Comparison of ENCODE assay signal across 8 mouse cellular contexts in the genomic region with DNA sequence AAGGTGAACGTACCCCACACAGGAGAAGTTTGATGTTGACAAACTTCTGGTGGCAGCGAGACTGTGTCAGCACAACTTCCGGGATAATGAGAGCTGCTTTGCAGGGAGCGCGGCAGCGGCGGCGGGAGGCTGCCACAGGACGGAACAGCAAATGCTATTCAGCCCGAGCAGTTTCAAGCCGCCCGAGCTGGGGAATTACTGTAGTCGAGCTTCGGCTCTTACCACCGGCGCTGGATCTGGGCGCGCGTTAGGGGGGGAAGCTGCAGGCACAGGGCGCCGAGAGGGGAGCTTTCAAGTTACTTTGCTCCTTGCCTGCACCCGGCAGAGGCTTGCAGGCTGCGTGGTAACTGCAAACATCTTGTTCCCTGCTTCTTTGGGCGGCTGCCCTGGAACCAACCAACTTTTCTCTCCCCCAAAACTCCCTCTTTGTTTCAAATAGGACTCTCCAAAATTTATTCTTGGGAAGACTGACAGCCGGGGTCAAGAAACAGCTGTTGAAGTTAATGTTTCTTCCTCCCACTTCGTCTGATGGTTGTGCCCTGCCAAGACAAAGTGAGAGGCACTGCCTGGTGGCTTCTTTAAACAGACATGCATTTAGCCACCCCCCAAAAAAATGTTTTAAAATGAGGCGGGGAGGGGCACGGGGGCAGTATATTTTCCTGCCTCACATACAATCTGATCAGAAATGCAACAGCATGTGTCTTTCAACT.
A peak's percentile ranks its signal among the peaks of the same experiment; 100 is the strongest.
DNase-seq lines count a peak whose midpoint lies in the region; ATAC-seq and TF ChIP-seq lines count a peak whose summit lies in the region.

No protein-coding gene starts in this region.

- H3K27ac ChIP-seq in embryonic facial prominence, embryonic 13.5 days, result peak overlapping the region; percentile 100
- peak overlapping the region; percentile 100 for H3K27ac ChIP-seq in kidney, adult 2 months (ENCODE audit: insufficient read depth, low read depth, low read length)
- peak overlapping the region; percentile 99 for H3K27ac ChIP-seq in limb, embryonic 12.5 days
- peak overlapping the region; percentile 97 for H3K27ac ChIP-seq in midbrain, embryonic 15.5 days
- peak overlapping the region; percentile 95 for H3K27ac ChIP-seq in spleen, adult 2 months (ENCODE audit: insufficient read depth, low read length)

- H3K36me3 ChIP-seq in embryonic facial prominence, embryonic 13.5 days, result no peaks in the 10 kb centered on the region
- no peaks in the 10 kb centered on the region for H3K36me3 ChIP-seq in kidney, adult 2 months (ENCODE audit: control insufficient read depth, insufficient read depth, low read length)
- H3K36me3 ChIP-seq in limb, embryonic 12.5 days, result no peaks in the 10 kb centered on the region
- no peaks in the 10 kb centered on the region for H3K36me3 ChIP-seq in midbrain, embryonic 15.5 days (replicated peaks)
- H3K36me3 ChIP-seq in spleen, adult 2 months (ENCODE audit: control insufficient read depth, insufficient read depth, low read length), result no peaks in the 10 kb centered on the region

- peak overlapping the region; percentile 39 for H3K4me3 ChIP-seq in embryonic facial prominence, embryonic 13.5 days
- H3K4me3 ChIP-seq in kidney, adult 2 months (ENCODE audit: insufficient read depth, low read depth, low read length), result peak overlapping the region; percentile 73
- peak overlapping the region; percentile 36 for H3K4me3 ChIP-seq in limb, embryonic 12.5 days (replicated peaks)
- H3K4me3 ChIP-seq in midbrain, embryonic 15.5 days, result peak overlapping the region; percentile 40
- peak overlapping the region; percentile 63 for H3K4me3 ChIP-seq in spleen, adult 2 months (ENCODE audit: extremely low read depth, insufficient read depth, insufficient read length)

- no peak for TF ChIP-seq CTCF in kidney, adult 2 months (conservative IDR thresholded peaks at IDR 0.05; ENCODE audit: insufficient read depth, insufficient read length, low read depth, low read length)
- no peak for TF ChIP-seq CTCF in spleen, adult 2 months (IDR thresholded peaks at IDR 0.05; ENCODE audit: extremely low read depth, insufficient read depth, insufficient read length, insufficient replicate concordance)

- peak; percentile 48 for TF ChIP-seq POLR2A in kidney, adult 2 months (IDR thresholded peaks at IDR 0.05; ENCODE audit: low read depth, low read length)
- peak; percentile 64 for TF ChIP-seq POLR2A in spleen, adult 2 months (IDR thresholded peaks at IDR 0.05; ENCODE audit: low read depth, low read length)

- H3K9ac ChIP-seq in embryonic facial prominence, embryonic 13.5 days, result peak overlapping the region; percentile 74
- H3K9ac ChIP-seq in limb, embryonic 12.5 days (replicated peaks), result peak overlapping the region; percentile 64
- H3K9ac ChIP-seq in midbrain, embryonic 15.5 days, result peak overlapping the region; percentile 34

- no peaks in the 10 kb centered on the region for H3K27me3 ChIP-seq in embryonic facial prominence, embryonic 13.5 days
- no peaks in the 10 kb centered on the region for H3K27me3 ChIP-seq in kidney, adult 2 months (replicated peaks; ENCODE audit: control insufficient read depth, insufficient read depth, low read length)
- H3K27me3 ChIP-seq in limb, embryonic 12.5 days, result no peaks in the 10 kb centered on the region
- H3K27me3 ChIP-seq in midbrain, embryonic 15.5 days (replicated peaks), result no peaks in the 10 kb centered on the region
- H3K27me3 ChIP-seq in spleen, adult 2 months (ENCODE audit: control insufficient read depth, insufficient read depth, low read length), result no peaks in the 10 kb centered on the region

- H3K9me3 ChIP-seq in embryonic facial prominence, embryonic 13.5 days, result no peaks in the 10 kb centered on the region
- no peaks in the 10 kb centered on the region for H3K9me3 ChIP-seq in limb, embryonic 12.5 days
- H3K9me3 ChIP-seq in midbrain, embryonic 15.5 days, result no peaks in the 10 kb centered on the region

- H3K4me2 ChIP-seq in embryonic facial prominence, embryonic 13.5 days, result peak overlapping the region; percentile 70
- H3K4me2 ChIP-seq in limb, embryonic 12.5 days, result peak overlapping the region; percentile 60
- H3K4me2 ChIP-seq in midbrain, embryonic 15.5 days, result peak overlapping the region; percentile 88

- peak; percentile 94 for DNase-seq in 3134 (ENCODE audit: extremely low read depth, insufficient read length, low spot score)
- peak; percentile 91 to 95 for DNase-seq in adrenal gland, postnatal 36 days
- DNase-seq in heart, adult 18-20 months, result peak; percentile 94
- DNase-seq in kidney, adult 2 months, result peak; percentile 97
- DNase-seq in spleen, adult 2 months (ENCODE audit: low read depth in 1 of 2, low spot score in 2 of 2), result peak; percentile 59 to 89

- peaks cover 60% of the 10 kb centered on the region for H3K4me1 ChIP-seq in embryonic facial prominence, embryonic 13.5 days
- peaks cover 16% of the 10 kb centered on the region for H3K4me1 ChIP-seq in kidney, adult 2 months (ENCODE audit: control insufficient read depth, insufficient read depth, low read length)
- peaks cover 69% of the 10 kb centered on the region for H3K4me1 ChIP-seq in limb, embryonic 12.5 days (replicated peaks)
- H3K4me1 ChIP-seq in midbrain, embryonic 15.5 days, result peaks cover 60% of the 10 kb centered on the region
- peaks cover 7% of the 10 kb centered on the region; the same call in 1 of the 2 replicates for H3K4me1 ChIP-seq in spleen, adult 2 months (ENCODE audit: control insufficient read depth, insufficient read depth, insufficient read length)

- under 1% methylated on average over 28 of the region's 28 CpGs for WGBS in embryonic facial prominence, embryonic 13.5 days
- WGBS in kidney, adult 2 months, result under 1% methylated on average over 28 of the region's 28 CpGs
- WGBS in limb, embryonic 12.5 days, result under 1% methylated on average over 28 of the region's 28 CpGs
- under 1% methylated on average over 27 of the region's 28 CpGs for WGBS in midbrain, embryonic 15.5 days
- under 1% methylated on average over 28 of the region's 28 CpGs for WGBS in spleen, adult 2 months

- peak; percentile 92 for ATAC-seq in embryonic facial prominence, embryonic 13.5 days (ENCODE audit: insufficient number of reproducible peaks, insufficient read depth, low FRiP score, low TSS enrichment, low read depth)
- ATAC-seq in limb, embryonic 12.5 days (ENCODE audit: insufficient number of reproducible peaks, insufficient read depth, low FRiP score, low TSS enrichment, low read depth), result peak; percentile 92
- peak; percentile 96 for ATAC-seq in midbrain, embryonic 15.5 days (replicated peaks)

Comparison
In these comparisons a context has a peak if more than half of its experiments do, and no peak if none do; other contexts are left out.
1. Peak in every context shown above with its lines: DNase-seq, ATAC-seq, H3K4me3 ChIP-seq and H3K27ac ChIP-seq.